Mouse (Mus musculus): ENCODE measurements around the gene Ifrd1. TPM values are rescaled to one million over a fixed set of nuclear protein-coding genes. Genes with fewer than 3 reads are reported as not detected.
A peak's percentile ranks its signal among the peaks of the same experiment; 100 is the strongest.

Ifrd1 gene
- polyA plus RNA-seq, 1 experiment from 2014 or later = 201 TPM

DNA sequence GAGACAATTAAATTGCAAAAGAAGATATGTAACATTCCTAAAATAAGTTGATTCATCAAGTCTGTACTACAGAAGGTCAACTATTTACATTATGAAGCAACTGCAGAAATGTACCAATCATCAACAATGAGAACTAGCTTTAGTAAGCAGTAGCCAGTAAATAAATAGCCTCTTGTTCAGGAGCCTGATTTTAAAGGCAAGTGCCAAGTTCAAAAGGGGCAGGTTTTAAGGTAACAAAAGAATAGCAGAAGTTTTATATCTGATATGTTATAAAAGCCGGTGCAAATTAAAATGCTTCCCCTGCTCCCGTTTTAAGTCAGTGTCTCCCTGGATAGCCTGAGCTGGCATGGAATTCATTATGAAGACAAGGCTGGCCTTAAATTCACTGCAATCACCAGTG is 30.5 kb downstream of the Ifrd1 start:
- Histone ChIP-seq H3K27ac (replicated peaks; ENCODE audit: low read depth, low read length) (no peak overlapping the region), H3K36me3 (ENCODE audit: control insufficient read depth, insufficient read depth, low read length) (peaks cover 43% of the 10 kb centered on the region), H3K9me3 (ENCODE audit: control insufficient read depth, low read length) (no peaks in the 10 kb centered on the region), H3K27me3 (ENCODE audit: control insufficient read depth, insufficient read depth, low read length) (no peaks in the 10 kb centered on the region), H3K4me1 (ENCODE audit: control insufficient read depth, insufficient read depth, low read length) (peaks cover 22% of the 10 kb centered on the region), H3K4me3 (replicated peaks; ENCODE audit: low read depth, low read length) (no peak overlapping the region), H3K4me2 (ENCODE audit: low read length) (no peak overlapping the region), H3K9ac (replicated peaks; ENCODE audit: low read length) (no peak overlapping the region)
- ATAC-seq (ENCODE audit: low FRiP score, low TSS enrichment) (no peak), DNase-seq (no peak)
- 92% methylated on average over 2 of the region's 2 CpGs for WGBS

DNA sequence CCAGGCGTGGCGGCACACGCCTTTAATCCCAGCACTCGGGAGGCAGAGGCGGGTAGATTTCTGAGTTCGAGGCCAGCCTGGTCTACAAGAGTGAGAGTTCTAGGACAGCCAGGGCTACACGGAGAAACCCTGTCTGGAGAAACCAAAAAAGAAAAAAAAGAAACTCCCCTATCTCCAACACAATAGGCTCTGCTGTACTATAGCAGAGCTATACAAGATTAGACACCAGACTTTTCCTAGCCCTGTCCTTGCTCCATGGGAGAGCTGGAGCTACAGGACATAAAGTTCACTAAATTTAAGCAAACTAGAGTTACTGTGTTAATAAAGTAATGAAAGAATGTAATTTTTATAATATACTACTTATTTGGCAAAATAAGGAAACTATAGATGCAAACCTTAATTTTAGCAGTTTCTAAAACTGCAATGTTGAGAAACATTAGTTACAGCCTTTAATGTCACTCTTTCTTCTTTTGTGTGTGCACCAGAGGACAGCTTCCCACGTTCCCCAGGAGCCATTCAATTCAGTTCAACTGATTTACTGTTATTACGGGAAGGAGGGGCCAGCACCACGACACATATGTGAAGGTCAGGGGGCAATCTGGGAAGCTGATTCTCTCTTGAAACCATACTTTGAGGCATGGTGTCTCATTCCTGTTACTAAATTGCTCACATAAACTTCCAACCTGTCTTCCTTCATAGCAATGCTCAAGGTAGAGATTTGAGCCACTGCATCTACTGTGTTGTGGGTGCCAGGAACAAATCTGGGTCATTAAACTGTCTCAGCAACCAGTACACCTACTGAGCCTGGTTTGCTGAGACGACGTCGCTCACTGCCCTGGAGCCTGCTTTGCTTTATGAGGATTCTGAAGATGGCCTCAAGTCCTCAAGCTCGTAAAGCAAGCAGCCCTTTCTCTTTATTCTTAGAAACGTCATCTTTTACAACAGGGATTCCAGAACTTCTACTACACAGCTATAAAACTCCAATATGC is 33.1 kb downstream of the Ifrd1 start:
- no peak overlapping the region for H3K9ac ChIP-seq (replicated peaks; ENCODE audit: low read length)
- WGBS = 95% methylated on average over 15 of the region's 15 CpGs
- ATAC-seq (ENCODE audit: low FRiP score, low TSS enrichment) = no peak
- H3K9me3 ChIP-seq (ENCODE audit: control insufficient read depth, low read length) = no peaks in the 10 kb centered on the region
- no peak overlapping the region for H3K4me3 ChIP-seq (replicated peaks; ENCODE audit: low read depth, low read length)
- H3K4me2 ChIP-seq (ENCODE audit: low read length) = no peak overlapping the region
- H3K36me3 ChIP-seq (ENCODE audit: control insufficient read depth, insufficient read depth, low read length) = peaks cover 65% of the 10 kb centered on the region
- no peaks in the 10 kb centered on the region for H3K27me3 ChIP-seq (ENCODE audit: control insufficient read depth, insufficient read depth, low read length)
- DNase-seq = no peak
- peaks cover 6% of the 10 kb centered on the region for H3K4me1 ChIP-seq (ENCODE audit: control insufficient read depth, insufficient read depth, low read length)
- H3K27ac ChIP-seq (replicated peaks; ENCODE audit: low read depth, low read length) = no peak overlapping the region

DNA sequence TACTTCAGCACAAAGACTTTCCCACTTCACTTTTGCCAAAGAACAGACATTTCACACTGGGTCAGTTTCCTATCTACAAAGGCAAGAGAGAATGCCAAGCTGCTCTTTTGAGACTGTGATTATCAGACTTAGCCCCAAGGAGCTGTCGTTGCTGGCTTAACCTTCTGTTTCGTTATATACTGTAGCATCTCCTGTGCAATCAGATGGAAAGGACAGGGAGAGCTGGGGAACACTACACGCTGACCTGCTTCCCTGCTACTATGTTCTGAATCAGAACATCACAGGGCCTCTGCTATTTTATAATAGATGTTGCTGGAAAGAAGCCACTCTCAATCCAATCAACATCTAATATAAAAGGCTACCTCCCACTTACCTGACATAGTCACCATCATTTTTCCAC is 39.3 kb downstream of the Ifrd1 start:
- no peaks in the 10 kb centered on the region for H3K4me1 ChIP-seq (ENCODE audit: control insufficient read depth, insufficient read depth, low read length)
- 92% methylated on average over 3 of the region's 3 CpGs for WGBS

DNA sequence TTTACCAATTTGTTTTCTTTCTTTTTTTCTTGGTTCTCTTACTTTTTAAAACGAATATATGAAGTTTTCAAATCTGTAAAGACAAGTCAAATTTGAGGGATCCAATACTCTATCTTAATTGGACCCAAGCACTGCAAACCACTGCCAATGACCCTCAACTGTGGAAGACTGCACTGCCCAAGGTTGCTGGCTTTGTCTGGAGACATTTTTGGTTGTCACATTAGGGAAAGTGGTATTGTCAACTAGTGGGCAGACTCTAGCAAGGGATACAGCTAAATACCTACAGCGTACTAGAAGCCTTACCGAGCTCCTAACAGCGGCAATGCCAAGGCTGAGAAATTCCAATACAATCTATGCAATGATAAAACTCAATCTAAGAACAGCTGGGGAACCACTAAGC is 40.4 kb downstream of the Ifrd1 start:
- no peak overlapping the region for H3K4me2 ChIP-seq (ENCODE audit: low read length)
- no peaks in the 10 kb centered on the region for H3K4me1 ChIP-seq (ENCODE audit: control insufficient read depth, insufficient read depth, low read length)
- H3K9ac ChIP-seq (replicated peaks; ENCODE audit: low read length) = no peak overlapping the region
- 98% methylated on average over 4 of the region's 4 CpGs for WGBS
- ATAC-seq (ENCODE audit: low FRiP score, low TSS enrichment) (no peak), DNase-seq (no peak)
- H3K4me3 ChIP-seq (replicated peaks; ENCODE audit: low read depth, low read length) = no peak overlapping the region
- H3K27me3 ChIP-seq (ENCODE audit: control insufficient read depth, insufficient read depth, low read length) = no peaks in the 10 kb centered on the region
- peaks cover 71% of the 10 kb centered on the region for H3K36me3 ChIP-seq (ENCODE audit: control insufficient read depth, insufficient read depth, low read length)
- no peaks in the 10 kb centered on the region for H3K9me3 ChIP-seq (ENCODE audit: control insufficient read depth, low read length)
- no peak overlapping the region for H3K27ac ChIP-seq (replicated peaks; ENCODE audit: low read depth, low read length)

More for the DNA sequence above, 39.3 kb downstream of the Ifrd1 start:
- H3K9ac ChIP-seq (replicated peaks; ENCODE audit: low read length) = no peak overlapping the region
- DNase-seq (no peak), ATAC-seq (ENCODE audit: low FRiP score, low TSS enrichment) (no peak)
- no peak overlapping the region for H3K27ac ChIP-seq (replicated peaks; ENCODE audit: low read depth, low read length)
- peaks cover 72% of the 10 kb centered on the region for H3K36me3 ChIP-seq (ENCODE audit: control insufficient read depth, insufficient read depth, low read length)
- no peak overlapping the region for H3K4me3 ChIP-seq (replicated peaks; ENCODE audit: low read depth, low read length)
- no peaks in the 10 kb centered on the region for H3K9me3 ChIP-seq (ENCODE audit: control insufficient read depth, low read length)
- no peaks in the 10 kb centered on the region for H3K27me3 ChIP-seq (ENCODE audit: control insufficient read depth, insufficient read depth, low read length)
- H3K4me2 ChIP-seq (ENCODE audit: low read length) = no peak overlapping the region

DNA sequence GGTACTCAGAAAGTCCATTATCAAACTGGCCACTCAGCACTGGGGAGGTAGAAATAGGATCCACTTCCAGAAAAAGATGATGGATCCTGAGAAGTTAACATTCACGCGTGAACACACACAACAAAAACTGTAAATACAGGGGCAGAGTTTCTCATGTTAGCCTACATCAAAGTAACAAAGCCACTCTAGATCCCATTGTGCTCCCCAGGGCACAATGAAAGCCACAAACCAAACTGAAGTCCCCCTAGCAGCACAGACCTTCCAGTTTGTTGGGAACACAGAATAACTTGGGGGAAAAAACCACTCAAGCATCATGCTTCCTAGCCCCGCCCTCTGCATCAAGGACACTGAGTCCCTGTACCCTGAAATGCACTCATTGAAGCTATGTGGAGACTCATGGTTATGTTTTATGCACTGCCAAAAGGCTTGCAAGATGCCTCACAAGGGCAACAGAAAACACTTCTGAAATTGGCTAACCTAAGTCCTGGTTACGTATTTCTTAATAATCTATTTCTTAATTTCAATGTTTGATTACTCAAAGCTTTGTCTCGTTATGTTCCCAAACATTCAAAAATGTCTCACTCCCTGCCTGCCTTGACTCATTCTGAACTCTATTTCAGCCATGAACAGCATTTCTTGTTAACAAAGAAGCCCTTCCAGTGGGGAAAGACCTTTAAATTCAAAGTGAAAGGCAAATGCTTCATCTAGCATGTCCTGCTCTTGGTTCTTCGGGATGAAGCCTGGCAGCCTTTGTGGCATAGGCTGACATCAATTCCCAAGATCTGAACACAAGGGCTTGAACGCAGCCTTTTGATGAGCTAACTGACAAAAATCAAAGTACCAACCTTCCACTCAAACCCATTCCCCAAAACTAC is 45.9 kb downstream of the Ifrd1 start:
- H3K36me3 ChIP-seq (ENCODE audit: control insufficient read depth, insufficient read depth, low read length) = peaks cover 55% of the 10 kb centered on the region
- 91% methylated on average over 7 of the region's 7 CpGs for WGBS
- H3K27ac ChIP-seq (replicated peaks; ENCODE audit: low read depth, low read length) = no peak overlapping the region
- H3K9ac ChIP-seq (replicated peaks; ENCODE audit: low read length) = no peak overlapping the region
- H3K4me1 ChIP-seq (ENCODE audit: control insufficient read depth, insufficient read depth, low read length) = no peaks in the 10 kb centered on the region
- no peaks in the 10 kb centered on the region for H3K27me3 ChIP-seq (ENCODE audit: control insufficient read depth, insufficient read depth, low read length)
- H3K4me3 ChIP-seq (replicated peaks; ENCODE audit: low read depth, low read length) = no peak overlapping the region
- DNase-seq (no peak), ATAC-seq (ENCODE audit: low FRiP score, low TSS enrichment) (no peak)
- H3K4me2 ChIP-seq (ENCODE audit: low read length) = no peak overlapping the region
- no peaks in the 10 kb centered on the region for H3K9me3 ChIP-seq (ENCODE audit: control insufficient read depth, low read length)

DNA sequence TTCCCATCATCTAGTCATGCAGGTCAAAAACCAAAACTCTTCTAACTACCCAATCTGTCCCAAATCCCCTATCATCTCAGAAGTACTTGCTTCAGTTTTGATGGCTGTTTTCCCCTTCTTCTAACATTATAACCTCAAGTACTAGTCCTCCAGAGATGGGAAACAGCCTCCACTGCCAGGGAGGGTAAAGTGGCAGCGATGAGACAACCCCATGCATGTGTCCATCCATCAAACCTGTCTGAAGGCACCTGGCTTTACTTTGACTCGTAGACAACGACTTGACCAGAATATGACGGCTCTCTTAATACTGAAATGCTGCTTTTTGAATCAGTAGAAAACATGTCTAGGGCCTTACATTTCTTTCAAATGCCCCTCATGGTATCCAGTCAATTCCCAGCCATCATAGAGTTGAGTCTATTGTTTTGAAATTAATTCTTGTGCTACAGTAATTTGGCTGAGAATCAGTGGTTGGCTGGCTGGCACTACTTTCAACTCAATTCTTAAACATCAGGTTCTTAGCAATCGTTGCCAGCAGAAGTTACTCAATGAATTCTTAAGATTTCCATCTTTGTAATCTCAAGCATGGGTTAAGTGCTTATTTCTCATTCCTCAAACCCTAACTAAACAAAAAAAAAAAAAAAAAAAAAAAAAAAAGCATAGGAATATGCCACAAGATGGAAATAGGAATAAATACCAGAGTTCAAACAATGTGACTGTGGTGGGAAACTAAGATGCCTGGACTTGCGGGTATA is 47.6 kb downstream of the Ifrd1 start:
- Histone ChIP-seq H3K9me3 (ENCODE audit: control insufficient read depth, low read length) (no peaks in the 10 kb centered on the region), H3K4me3 (replicated peaks; ENCODE audit: low read depth, low read length) (no peak overlapping the region), H3K4me2 (ENCODE audit: low read length) (no peak overlapping the region), H3K9ac (replicated peaks; ENCODE audit: low read length) (no peak overlapping the region), H3K36me3 (ENCODE audit: control insufficient read depth, insufficient read depth, low read length) (peaks cover 39% of the 10 kb centered on the region), H3K27me3 (ENCODE audit: control insufficient read depth, insufficient read depth, low read length) (no peaks in the 10 kb centered on the region), H3K27ac (replicated peaks; ENCODE audit: low read depth, low read length) (no peak overlapping the region), H3K4me1 (ENCODE audit: control insufficient read depth, insufficient read depth, low read length) (no peaks in the 10 kb centered on the region)
- WGBS = 93% methylated on average over 6 of the region's 6 CpGs
- ATAC-seq (ENCODE audit: low FRiP score, low TSS enrichment) = no peak
- no peak for DNase-seq

DNA sequence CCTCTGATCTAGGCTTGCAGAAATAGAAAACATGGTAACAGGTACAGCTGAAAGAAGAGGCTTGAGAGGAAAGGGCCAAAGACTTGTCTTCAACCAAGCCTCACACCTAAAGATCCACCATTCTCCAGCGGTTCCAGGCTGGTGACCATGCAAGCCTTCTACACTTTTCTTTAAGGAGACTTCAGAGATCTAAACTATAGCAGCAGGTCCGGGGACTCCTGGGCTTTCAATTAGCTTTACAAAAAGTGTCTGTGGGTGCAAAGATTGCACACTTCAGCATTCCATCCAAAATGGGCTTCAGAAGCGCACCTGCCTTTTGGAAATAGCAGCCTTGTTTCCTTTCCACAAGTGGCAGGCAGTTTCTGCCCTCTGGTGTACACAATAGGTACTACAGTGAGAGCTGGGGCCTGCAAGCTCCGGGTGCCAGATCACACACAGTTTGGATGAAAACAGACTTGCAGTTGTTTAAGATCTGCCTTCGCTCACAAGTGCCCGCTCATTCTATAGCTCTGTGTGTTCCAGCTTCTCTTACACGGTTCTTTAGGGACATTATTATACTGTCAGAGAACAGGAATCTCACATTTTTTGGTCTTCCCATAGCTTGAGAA is 48.4 kb downstream of the Ifrd1 start:
- no peaks in the 10 kb centered on the region for H3K9me3 ChIP-seq (ENCODE audit: control insufficient read depth, low read length)
- no peak overlapping the region for H3K27ac ChIP-seq (replicated peaks; ENCODE audit: low read depth, low read length)
- H3K4me1 ChIP-seq (ENCODE audit: control insufficient read depth, insufficient read depth, low read length) = no peaks in the 10 kb centered on the region
- WGBS = 49% methylated on average over 7 of the region's 7 CpGs
- peak; percentile 81 for DNase-seq
- peaks cover 31% of the 10 kb centered on the region for H3K36me3 ChIP-seq (ENCODE audit: control insufficient read depth, insufficient read depth, low read length)
- no peak overlapping the region for H3K4me2 ChIP-seq (ENCODE audit: low read length)
- H3K27me3 ChIP-seq (ENCODE audit: control insufficient read depth, insufficient read depth, low read length) = no peaks in the 10 kb centered on the region
- no peak overlapping the region for H3K4me3 ChIP-seq (replicated peaks; ENCODE audit: low read depth, low read length)
- no peak overlapping the region for H3K9ac ChIP-seq (replicated peaks; ENCODE audit: low read length)
- no peak for ATAC-seq (ENCODE audit: low FRiP score, low TSS enrichment)

DNA sequence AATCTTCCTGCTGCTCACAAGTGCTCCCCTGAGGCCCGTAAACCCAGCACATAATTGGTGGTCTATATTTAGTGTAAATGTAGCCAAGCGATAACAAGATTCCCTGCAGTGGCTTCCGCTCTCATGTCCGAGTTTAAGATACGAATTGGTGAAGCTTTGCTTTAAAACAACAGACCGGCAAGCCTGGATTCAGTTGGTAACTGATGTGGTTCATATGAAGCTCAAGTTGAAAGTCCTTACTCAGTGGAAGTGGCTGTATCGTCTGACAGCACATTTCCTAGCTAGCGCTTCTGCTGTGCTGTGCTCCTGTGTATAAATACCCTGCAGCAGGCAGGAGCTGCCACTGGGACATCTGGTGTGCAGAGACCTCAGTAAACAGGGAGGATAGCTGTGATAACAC is 49.0 kb downstream of the Ifrd1 start, which contains the start of gene Lsmem1:
Gene Lsmem1, minus strand, starts transcription at position 189 of the 400 bp plus-strand sequence.
- WGBS = 90% methylated on average over 8 of the region's 8 CpGs
- Histone ChIP-seq H3K9me3 (ENCODE audit: control insufficient read depth, low read length) (no peaks in the 10 kb centered on the region), H3K4me3 (replicated peaks; ENCODE audit: low read depth, low read length) (no peak within 1 kb of the TSS), H3K9ac (replicated peaks; ENCODE audit: low read length) (no peak within 1 kb of the TSS), H3K36me3 (ENCODE audit: control insufficient read depth, insufficient read depth, low read length) (peaks cover 27% of the 10 kb centered on the region), H3K27me3 (ENCODE audit: control insufficient read depth, insufficient read depth, low read length) (no peaks in the 10 kb centered on the region), H3K4me1 (ENCODE audit: control insufficient read depth, insufficient read depth, low read length) (no peaks in the 10 kb centered on the region), H3K4me2 (ENCODE audit: low read length) (no peak within 1 kb of the TSS), H3K27ac (replicated peaks; ENCODE audit: low read depth, low read length) (no peak within 1 kb of the TSS)
- DNase-seq = no peak
- ATAC-seq (ENCODE audit: low FRiP score, low TSS enrichment) = no peak

Measured in midbrain, embryonic 14.5 days (tissue).